Mouse (Mus musculus): ENCODE measurements around the gene Zfp689. TPM values are rescaled to one million over a fixed set of nuclear protein-coding genes. Genes with fewer than 3 reads are reported as not detected.
A peak's percentile ranks its signal among the peaks of the same experiment; 100 is the strongest.
"Not testable (repeated sequence)": the region's sequence is repeated elsewhere in the genome, so short reads cannot be mapped to it uniquely, and the experiment has no call there.

The Zfp689 gene
- polyA plus RNA-seq, 1 experiment from 2014 or later = 2.1 TPM

DNA sequence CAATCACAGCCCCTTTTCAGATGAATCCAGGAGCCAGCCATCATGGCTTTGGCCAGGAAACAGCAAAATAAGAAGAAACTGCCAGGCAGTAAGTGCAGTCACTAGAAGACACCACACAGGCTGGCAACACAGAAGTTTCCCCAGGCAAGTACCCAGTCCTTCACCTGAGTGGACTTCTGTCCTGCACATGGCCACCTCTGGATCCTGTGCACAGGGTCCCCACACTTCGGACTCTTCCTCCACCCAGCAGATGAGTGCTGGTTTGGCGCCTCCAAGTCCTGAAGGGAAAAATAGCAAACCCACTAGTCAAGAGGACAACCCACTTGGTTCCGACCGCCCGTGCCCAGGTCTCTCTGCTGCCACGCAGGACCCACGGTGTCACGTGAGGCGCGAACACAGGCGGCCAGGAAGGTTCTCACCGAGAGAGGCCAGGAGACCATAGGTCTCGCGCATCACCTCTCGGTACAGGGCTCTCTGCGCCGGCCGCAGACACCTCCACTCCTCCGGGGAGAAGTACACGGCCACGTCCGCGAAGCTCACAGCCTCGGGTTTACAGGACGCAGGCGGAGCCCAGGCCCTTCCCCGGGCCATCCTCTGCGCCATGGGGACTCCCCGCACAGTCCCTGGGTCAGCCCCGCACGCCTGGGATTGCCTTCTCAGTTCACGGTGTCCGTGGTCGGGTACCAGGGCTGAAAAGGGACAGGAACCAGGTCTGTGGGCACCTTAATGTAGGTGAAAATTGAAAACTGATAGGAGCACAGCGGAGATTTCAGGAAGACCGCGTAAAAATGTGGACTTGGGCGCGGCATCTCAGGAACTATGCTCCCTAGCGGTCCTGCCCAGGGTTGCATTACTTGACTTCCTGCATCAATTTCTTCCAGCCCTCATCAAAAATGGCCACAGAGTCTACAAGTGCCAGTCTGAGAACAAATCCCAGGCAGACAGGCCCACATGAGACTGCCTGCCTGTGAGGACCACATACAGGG, 42.7 kb downstream of the Zfp689 start, which contains the start of gene Zfp764:
Gene Zfp764 (minus strand): TSS at position 821 of the 986 bp plus-strand sequence.
- H3K36me3 ChIP-seq (ENCODE audit: control insufficient read depth, insufficient read depth, low read length) = not testable (repeated sequence)

DNA sequence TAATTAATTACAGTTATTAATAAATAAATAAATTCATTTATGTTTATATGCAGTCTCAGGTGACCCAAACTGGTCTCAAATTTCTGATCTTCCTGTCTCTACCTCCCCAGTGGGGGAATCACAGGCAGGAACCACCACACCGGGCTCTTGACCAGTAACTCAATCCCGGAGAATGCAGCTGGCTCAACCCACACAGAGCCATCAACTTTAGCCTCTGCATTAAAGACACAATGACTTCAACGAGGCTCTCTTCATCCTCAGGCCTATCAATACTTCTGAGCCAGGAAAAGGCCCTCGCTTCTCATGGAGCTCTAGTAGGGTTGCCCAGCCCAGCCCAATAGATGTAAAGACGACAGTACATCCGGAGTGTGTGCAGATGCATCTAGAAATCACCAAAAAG, 44.9 kb downstream of the Zfp689 start:
- 92% methylated on average over 6 of the region's 6 CpGs for WGBS

More for the DNA sequence above, 42.7 kb downstream of the Zfp689 start, which contains the start of gene Zfp764:
- H3K27me3 ChIP-seq (ENCODE audit: control insufficient read depth, insufficient read depth, low read length); H3K4me1 ChIP-seq (replicated peaks; ENCODE audit: control insufficient read depth, insufficient read depth); H3K9me3 ChIP-seq (ENCODE audit: control insufficient read depth, low read length): not testable (repeated sequence)
- peak within 1 kb of the TSS; percentile 77 for H3K9ac ChIP-seq (ENCODE audit: low read length)
- DNase-seq (ENCODE audit: low spot score) (peak; percentile 88), ATAC-seq (ENCODE audit: low FRiP score, low TSS enrichment) (peak; percentile 90)
- 3% methylated on average over 40 of the region's 40 CpGs for WGBS
- TF ChIP-seq CTCF (IDR thresholded peaks at IDR 0.05; ENCODE audit: low read depth) = peak; percentile 88
- H3K4me3 ChIP-seq (ENCODE audit: low read depth, low read length) = peak within 1 kb of the TSS; percentile 55
- peak within 1 kb of the TSS; percentile 75 for H3K4me2 ChIP-seq (replicated peaks; ENCODE audit: low read depth)
- H3K27ac ChIP-seq (replicated peaks) = peak within 1 kb of the TSS; percentile 67

DNA sequence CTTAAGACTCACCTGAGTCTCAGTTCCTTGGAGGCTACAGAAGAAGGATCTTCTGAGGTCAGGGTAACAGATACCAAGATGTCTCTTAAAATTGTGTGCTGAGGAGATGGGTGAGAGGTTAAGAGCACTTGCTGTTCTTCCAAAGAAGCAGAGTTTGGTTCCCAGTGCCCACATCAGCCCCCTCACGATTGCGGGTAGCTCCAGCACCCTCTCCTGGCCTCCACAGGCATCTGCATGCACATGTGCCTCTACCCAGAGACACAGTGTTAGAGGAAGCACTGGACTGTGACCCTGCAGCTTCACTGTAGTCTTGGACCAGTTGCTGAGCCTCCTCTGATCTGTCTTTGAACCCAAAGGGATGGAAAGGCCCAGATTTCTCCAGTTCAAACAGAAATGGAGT, 46.0 kb downstream of the Zfp689 start:
- WGBS = 37% methylated on average over 2 of the region's 2 CpGs
- Histone ChIP-seq H3K9ac (ENCODE audit: low read length) (no peak overlapping the region), H3K4me2 (replicated peaks; ENCODE audit: low read depth) (no peak overlapping the region), H3K9me3 (ENCODE audit: control insufficient read depth, low read length) (no peaks in the 10 kb centered on the region), H3K4me1 (replicated peaks; ENCODE audit: control insufficient read depth, insufficient read depth) (no peaks in the 10 kb centered on the region), H3K27me3 (ENCODE audit: control insufficient read depth, insufficient read depth, low read length) (no peaks in the 10 kb centered on the region), H3K36me3 (ENCODE audit: control insufficient read depth, insufficient read depth, low read length) (no peaks in the 10 kb centered on the region), H3K27ac (replicated peaks) (no peak overlapping the region), H3K4me3 (ENCODE audit: low read depth, low read length) (no peak overlapping the region)
- TF ChIP-seq EP300 (optimal IDR thresholded peaks at IDR 0.05) (no peak), CTCF (IDR thresholded peaks at IDR 0.05; ENCODE audit: low read depth) (0 out of 2 replicates have a peak, but pooled peaks have one; percentile 18)
- DNase-seq (ENCODE audit: low spot score) (no peak), ATAC-seq (ENCODE audit: low FRiP score, low TSS enrichment) (no peak)

More for the DNA sequence above, 44.9 kb downstream of the Zfp689 start:
- not testable (repeated sequence) for H3K9me3 ChIP-seq (ENCODE audit: control insufficient read depth, low read length); H3K27ac ChIP-seq (replicated peaks); H3K9ac ChIP-seq (ENCODE audit: low read length); H3K4me2 ChIP-seq (replicated peaks; ENCODE audit: low read depth); ATAC-seq (ENCODE audit: low FRiP score, low TSS enrichment); H3K4me1 ChIP-seq (replicated peaks; ENCODE audit: control insufficient read depth, insufficient read depth); H3K4me3 ChIP-seq (ENCODE audit: low read depth, low read length); H3K36me3 ChIP-seq (ENCODE audit: control insufficient read depth, insufficient read depth, low read length); DNase-seq (ENCODE audit: low spot score); H3K27me3 ChIP-seq (ENCODE audit: control insufficient read depth, insufficient read depth, low read length)

DNA sequence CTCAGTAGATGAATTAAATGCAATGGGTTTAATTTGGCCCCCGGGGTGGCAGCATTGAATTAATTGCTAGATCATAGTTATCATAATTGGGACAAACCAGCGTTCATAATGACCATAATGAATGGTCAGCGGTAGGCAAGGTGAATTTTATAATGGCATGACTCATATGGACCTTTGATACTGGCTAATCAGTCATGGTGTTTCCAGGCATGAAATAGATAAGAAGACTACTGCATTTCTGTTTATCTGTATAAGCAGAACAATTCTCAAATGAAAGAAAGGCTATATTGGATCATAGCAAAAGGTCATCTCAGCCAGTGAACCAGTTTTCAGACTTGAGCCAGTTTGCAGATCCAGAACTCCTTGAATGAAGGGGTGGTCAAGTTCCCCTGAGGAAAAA, 48.6 kb downstream of the Zfp689 start:
- Histone ChIP-seq H3K36me3 (ENCODE audit: control insufficient read depth, insufficient read depth, low read length) (no peaks in the 10 kb centered on the region), H3K27me3 (ENCODE audit: control insufficient read depth, insufficient read depth, low read length) (no peaks in the 10 kb centered on the region), H3K27ac (replicated peaks) (no peak overlapping the region), H3K4me3 (ENCODE audit: low read depth, low read length) (no peak overlapping the region), H3K9ac (ENCODE audit: low read length) (no peak overlapping the region), H3K9me3 (ENCODE audit: control insufficient read depth, low read length) (no peaks in the 10 kb centered on the region), H3K4me2 (replicated peaks; ENCODE audit: low read depth) (no peak overlapping the region), H3K4me1 (replicated peaks; ENCODE audit: control insufficient read depth, insufficient read depth) (no peaks in the 10 kb centered on the region)
- no peak for ATAC-seq (ENCODE audit: low FRiP score, low TSS enrichment)
- DNase-seq (ENCODE audit: low spot score) = no peak
- 61% methylated on average over 3 of the region's 3 CpGs for WGBS
- TF ChIP-seq CTCF (IDR thresholded peaks at IDR 0.05; ENCODE audit: low read depth) = no peak
- no peak for TF ChIP-seq EP300 (optimal IDR thresholded peaks at IDR 0.05)

DNA sequence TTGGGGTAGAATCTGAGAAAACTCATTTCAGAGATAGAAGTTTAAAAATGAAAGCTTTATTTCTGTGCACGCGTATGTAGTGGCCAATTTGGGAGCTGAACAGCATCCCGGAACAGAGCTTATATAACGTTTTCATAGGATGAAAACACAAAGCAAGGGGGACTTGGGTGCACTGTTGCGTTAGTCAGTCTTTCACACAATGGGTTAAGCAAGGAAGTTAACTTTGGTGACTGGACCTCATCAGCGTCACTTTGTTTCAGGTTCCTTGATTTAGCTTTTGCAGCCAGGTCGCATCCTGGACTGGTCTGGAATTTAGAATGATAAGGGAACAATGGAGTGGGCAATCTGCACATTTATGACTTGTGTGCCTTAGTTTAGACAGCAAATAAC, 55.0 kb downstream of the Zfp689 start:
- 7% methylated on average over 7 of the region's 7 CpGs for WGBS
- Histone ChIP-seq H3K27me3 (ENCODE audit: control insufficient read depth, insufficient read depth, low read length) (no peaks in the 10 kb centered on the region), H3K4me2 (replicated peaks; ENCODE audit: low read depth) (peak overlapping the region; percentile 75), H3K4me3 (ENCODE audit: low read depth, low read length) (peak overlapping the region; percentile 76), H3K27ac (replicated peaks) (peak overlapping the region; percentile 53; the same call in 1 of the 2 replicates), H3K9me3 (ENCODE audit: control insufficient read depth, low read length) (no peaks in the 10 kb centered on the region), H3K4me1 (replicated peaks; ENCODE audit: control insufficient read depth, insufficient read depth) (0 out of 2 replicates have a peak, but pooled peaks cover 2% of the 10 kb centered on the region), H3K9ac (ENCODE audit: low read length) (peak overlapping the region; percentile 51), H3K36me3 (ENCODE audit: control insufficient read depth, insufficient read depth, low read length) (peaks cover 2% of the 10 kb centered on the region; the same call in 1 of the 2 replicates)
- DNase-seq (ENCODE audit: low spot score) (no peak), ATAC-seq (ENCODE audit: low FRiP score, low TSS enrichment) (no peak)
- TF ChIP-seq EP300 (optimal IDR thresholded peaks at IDR 0.05) = no peak
- no peak for TF ChIP-seq CTCF (IDR thresholded peaks at IDR 0.05; ENCODE audit: low read depth)

Measured in stomach, postnatal 0 days (tissue).